Mouse (Mus musculus) midbrain, postnatal 0 days (tissue): ENCODE measurements around the gene Wfikkn1. TPM values are rescaled to one million over a fixed set of nuclear protein-coding genes. Genes with fewer than 3 reads are reported as not detected.
A peak's percentile ranks its signal among the peaks of the same experiment; 100 is the strongest.

Experiments used
- ATAC-seq: fragments of 200-750 bp; cut with Nextera tagmentation; 2 replicates; pipeline ENCODE4 v1.8.0; 2017; ENCODE audit warnings: moderate number of reproducible peaks, mild to moderate bottlenecking, moderate TSS enrichment, moderate library complexity; ENCODE audit not compliant: low FRiP score
- DNase-seq: peaks from one replicate; pipeline ENCODE4 v3.0.0-alpha.2; 2015; ENCODE audit warnings: low spot score
- H3K27ac ChIP-seq: fragments of 300-500 bp; sonication (generic); 2 replicates; pipeline ENCODE4 v1.5.1; 2014; ENCODE audit warnings: low read depth, mild to moderate bottlenecking, low read length, mixed read lengths
- H3K27me3 ChIP-seq: fragments of 300-500 bp; sonication (generic); 2 replicates; pipeline ENCODE4 v1.6.1; 2014; ENCODE audit warnings: low read length, control low read depth, mixed read lengths; ENCODE audit not compliant: insufficient read depth
- H3K36me3 ChIP-seq: fragments of 300-500 bp; sonication (generic); 2 replicates; pipeline ENCODE4 v1.6.1; 2014; ENCODE audit warnings: low read length, control low read depth, mixed read lengths; ENCODE audit not compliant: insufficient read depth
- H3K4me1 ChIP-seq: fragments of 300-500 bp; sonication (generic); 2 replicates; pipeline ENCODE4 v1.6.1; 2014; ENCODE audit warnings: mild to moderate bottlenecking, control low read depth, antibody characterized with exemption, low read length, mixed read lengths; ENCODE audit not compliant: insufficient read depth
- H3K4me2 ChIP-seq: fragments of 300-500 bp; sonication (generic); 2 replicates; pipeline ENCODE4 v1.6.1; 2014; ENCODE audit warnings: low read depth, mild to moderate bottlenecking, low read length, mixed read lengths; ENCODE audit not compliant: poor library complexity, severe bottlenecking
- H3K4me3 ChIP-seq: fragments of 300-500 bp; sonication (generic); 2 replicates; pipeline ENCODE4 v1.5.1; 2014; ENCODE audit warnings: low read depth, mild to moderate bottlenecking, low read length, moderate library complexity
- H3K9ac ChIP-seq: fragments of 300-500 bp; sonication (generic); replicated peaks from 2 replicates; pipeline ENCODE4 v1.6.1; 2014; ENCODE audit warnings: mild to moderate bottlenecking, low read length, moderate library complexity, mixed read lengths; ENCODE audit not compliant: poor library complexity, severe bottlenecking
- H3K9me3 ChIP-seq: fragments of 300-500 bp; sonication (generic); 2 replicates; pipeline ENCODE4 v1.6.1; 2016; ENCODE audit warnings: low read length, control low read depth
- CTCF ChIP-seq: IDR thresholded peaks from 2 replicates; pipeline ENCODE4 v1.5.1; 2016; ENCODE audit warnings: antibody characterized with exemption, mild to moderate bottlenecking
- WGBS: fragments of 180-500 bp; shearing (Covaris S2); extraction: QIAGEN DNeasy Blood & Tissue Kit; methylation state at CpG from one replicate; pipeline ENCODE4 v1.1.7; 2014; 5-methylcytosine and 5-hydroxymethylcytosine counted together
- polyA plus RNA-seq: library from polyadenylated mRNA; unstranded; fragments of >200 nt; fragmentation: Nextera tagmentation; extraction: Ambion mirVana; gene quantifications from 2 replicates; pipeline ENCODE4 v1.2.1, GENCODE M21; 2015
- total RNA-seq: library from RNA; depleted of rRNA; stranded (reverse); fragments of >200 nt; gene quantifications from 2 replicates; pipeline ENCODE4 v1.2.3, GENCODE M21; 2014

The Wfikkn1 gene
- total and polyA plus RNA-seq, 2 experiments from 2014 or later, result 0.42 to 0.77 TPM

- ATAC-seq (no peak), DNase-seq (no peak)
- H3K9me3 ChIP-seq, result no peaks in the 10 kb centered on the region
- no peak overlapping the region for H3K9ac ChIP-seq
- H3K27me3 ChIP-seq, result no peaks in the 10 kb centered on the region
- H3K4me3 ChIP-seq, result no peak overlapping the region
- peaks cover 9% of the 10 kb centered on the region; the same call in 1 of the 2 replicates for H3K36me3 ChIP-seq
- peaks cover 17% of the 10 kb centered on the region; the same call in 1 of the 2 replicates for H3K4me1 ChIP-seq
- no peak for TF ChIP-seq CTCF
- H3K4me2 ChIP-seq, result no peak overlapping the region
- WGBS, result 88% methylated on average over 11 of the region's 11 CpGs
- H3K27ac ChIP-seq, result no peak overlapping the region
Measured at GRCm38 (mm10) chr17:25865288-25865687, 15.4 kb downstream of the Wfikkn1 start.

- ATAC-seq (no peak), DNase-seq (no peak)
- H3K27me3 ChIP-seq, result no peaks in the 10 kb centered on the region
- H3K4me1 ChIP-seq, result peaks cover 17% of the 10 kb centered on the region; the same call in 1 of the 2 replicates
- H3K9me3 ChIP-seq, result no peaks in the 10 kb centered on the region
- H3K27ac ChIP-seq, result no peak overlapping the region
- H3K36me3 ChIP-seq, result peaks cover 9% of the 10 kb centered on the region; the same call in 1 of the 2 replicates
- no peak overlapping the region for H3K9ac ChIP-seq
- TF ChIP-seq CTCF, result no peak
- 96% methylated on average over 14 of the region's 14 CpGs for WGBS
- H3K4me2 ChIP-seq, result no peak overlapping the region
- H3K4me3 ChIP-seq, result no peak overlapping the region
Measured at GRCm38 (mm10) chr17:25864311-25864710, 16.3 kb downstream of the Wfikkn1 start.

GRCm38 (mm10) chr17:25863681-25864080 is 17.0 kb downstream of the Wfikkn1 start:
- peaks cover 9% of the 10 kb centered on the region; the same call in 1 of the 2 replicates for H3K36me3 ChIP-seq
- H3K27me3 ChIP-seq, result no peaks in the 10 kb centered on the region
- no peak overlapping the region for H3K9ac ChIP-seq
- H3K27ac ChIP-seq, result no peak overlapping the region
- TF ChIP-seq CTCF, result no peak; the same call in 1 of the 2 replicates
- H3K4me1 ChIP-seq, result peaks cover 14% of the 10 kb centered on the region; the same call in 1 of the 2 replicates
- DNase-seq (no peak), ATAC-seq (no peak)
- WGBS, result 95% methylated on average over 6 of the region's 6 CpGs
- no peak overlapping the region for H3K4me3 ChIP-seq
- no peak overlapping the region for H3K4me2 ChIP-seq
- H3K9me3 ChIP-seq, result no peaks in the 10 kb centered on the region

GRCm38 (mm10) chr17:25861704-25862612 is 18.7 kb downstream of the Wfikkn1 start:
- peaks cover 9% of the 10 kb centered on the region; the same call in 1 of the 2 replicates for H3K36me3 ChIP-seq
- DNase-seq (no peak), ATAC-seq (peak; percentile 18)
- peak overlapping the region; percentile 85 for H3K27ac ChIP-seq
- TF ChIP-seq CTCF, result no peak
- H3K9me3 ChIP-seq, result no peaks in the 10 kb centered on the region
- H3K4me1 ChIP-seq, result peaks cover 7% of the 10 kb centered on the region; the same call in 1 of the 2 replicates
- peak overlapping the region; percentile 61 for H3K4me3 ChIP-seq
- H3K27me3 ChIP-seq, result no peaks in the 10 kb centered on the region
- WGBS, result 7% methylated on average over 6 of the region's 6 CpGs
- H3K4me2 ChIP-seq, result peak overlapping the region; percentile 89
- peak overlapping the region; percentile 76 for H3K9ac ChIP-seq

- Histone ChIP-seq H3K9ac (peak within 1 kb of the TSS; percentile 76), H3K36me3 (peaks cover 9% of the 10 kb centered on the region; the same call in 1 of the 2 replicates), H3K4me3 (peak within 1 kb of the TSS; percentile 61), H3K27ac (peak within 1 kb of the TSS; percentile 85), H3K4me1 (peaks cover 7% of the 10 kb centered on the region; the same call in 1 of the 2 replicates), H3K27me3 (no peaks in the 10 kb centered on the region), H3K9me3 (no peaks in the 10 kb centered on the region), H3K4me2 (peak within 1 kb of the TSS; percentile 89)
- 3% methylated on average over 65 of the region's 65 CpGs for WGBS
- ATAC-seq (peak; percentile 93), DNase-seq (peak; percentile 98)
- TF ChIP-seq CTCF, result peak; percentile 45
Measured at GRCm38 (mm10) chr17:25860832-25861703, 19.6 kb downstream of the Wfikkn1 start, which contains the start of gene Wdr90. TSS of gene Wdr90 (minus strand) at chr17:25861501.
